Mouse (Mus musculus): Measurements from ENCODE around the gene Alk.

The Alk gene

DNA sequence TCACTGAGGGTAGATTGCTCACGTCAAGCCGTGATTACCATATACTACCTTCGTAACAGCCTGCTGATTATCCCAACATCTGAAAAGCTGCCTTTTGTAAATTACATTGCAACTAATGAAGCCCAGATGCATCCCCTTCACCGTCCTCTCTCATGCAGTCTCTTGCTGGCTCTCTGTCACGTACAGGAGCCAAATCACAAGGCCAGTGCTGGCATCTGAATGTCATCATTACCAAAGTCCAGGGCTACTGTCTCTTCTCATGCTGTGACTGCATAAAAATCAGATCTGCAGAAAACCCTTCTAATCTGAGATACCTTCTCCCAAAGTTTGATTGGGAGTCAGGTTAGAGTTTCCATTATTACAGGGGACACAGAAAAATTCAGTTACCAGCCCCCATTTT, 351.0 kb downstream of the Alk start:
- no peak for DNase-seq (ENCODE audit: low spot score)

DNA sequence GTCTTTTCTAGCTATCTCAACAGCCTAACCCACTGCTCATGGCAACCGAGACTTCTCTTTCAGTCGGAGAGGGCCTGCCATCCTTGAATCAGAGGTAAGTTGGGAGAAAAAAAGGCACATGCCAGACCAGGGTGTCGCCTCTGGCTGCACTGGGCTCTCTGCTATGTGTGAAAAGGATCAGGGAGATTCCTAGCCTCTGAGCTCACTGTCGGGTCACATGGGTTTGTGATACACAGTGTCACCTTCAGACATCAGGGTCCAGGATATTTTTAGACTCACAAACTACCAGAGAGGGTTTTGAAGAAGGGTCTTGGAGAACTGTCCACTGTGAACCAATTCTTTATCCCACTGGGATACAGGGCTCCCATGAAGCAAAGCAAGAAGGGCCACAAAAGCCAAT, 352.9 kb downstream of the Alk start:
- DNase-seq (ENCODE audit: low spot score), result no peak

DNA sequence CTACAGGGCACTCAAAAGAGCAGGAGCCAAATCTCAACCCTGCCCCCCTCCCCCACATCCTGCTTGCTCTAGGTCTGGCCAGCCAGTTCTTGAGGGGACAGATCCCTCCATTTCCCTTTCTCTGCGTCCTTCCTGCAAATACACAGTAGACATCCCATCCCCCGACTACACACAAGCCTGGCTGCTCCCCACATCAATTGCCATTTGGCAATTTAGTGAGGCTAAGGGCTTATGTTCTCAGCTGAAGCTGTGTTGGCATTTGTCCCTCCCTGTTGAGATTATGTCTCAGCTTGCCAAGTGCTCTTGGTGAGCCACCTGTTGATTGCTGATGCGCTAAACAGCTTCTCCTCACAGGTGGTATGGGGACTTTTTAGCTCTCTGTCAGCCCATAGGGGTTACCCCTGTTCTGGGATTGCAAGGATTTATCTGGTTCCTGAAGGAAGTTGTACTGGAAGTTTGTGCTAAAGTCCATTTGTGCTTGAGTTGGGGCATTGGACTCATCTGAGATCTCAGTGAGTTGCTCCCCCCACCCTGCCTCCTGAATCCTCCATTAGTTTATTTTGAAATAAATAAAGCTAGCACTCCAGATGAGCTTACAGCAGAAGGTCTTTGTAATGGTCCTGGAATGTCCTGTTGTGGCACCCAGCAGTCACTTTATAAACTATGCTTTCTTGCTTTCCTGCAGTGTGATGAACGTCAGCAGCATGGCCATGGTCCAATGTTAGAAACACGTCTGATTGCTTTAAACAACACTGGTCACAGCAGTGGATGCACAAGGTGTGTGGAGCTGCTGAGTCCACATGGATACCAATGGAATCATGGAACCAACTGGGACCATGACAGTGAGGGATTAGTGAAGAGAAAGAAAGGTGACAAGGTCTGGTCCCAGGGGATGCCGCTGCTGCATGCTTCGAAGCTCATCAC, 353.7 kb downstream of the Alk start:
- no peak for DNase-seq (ENCODE audit: low spot score)

DNA sequence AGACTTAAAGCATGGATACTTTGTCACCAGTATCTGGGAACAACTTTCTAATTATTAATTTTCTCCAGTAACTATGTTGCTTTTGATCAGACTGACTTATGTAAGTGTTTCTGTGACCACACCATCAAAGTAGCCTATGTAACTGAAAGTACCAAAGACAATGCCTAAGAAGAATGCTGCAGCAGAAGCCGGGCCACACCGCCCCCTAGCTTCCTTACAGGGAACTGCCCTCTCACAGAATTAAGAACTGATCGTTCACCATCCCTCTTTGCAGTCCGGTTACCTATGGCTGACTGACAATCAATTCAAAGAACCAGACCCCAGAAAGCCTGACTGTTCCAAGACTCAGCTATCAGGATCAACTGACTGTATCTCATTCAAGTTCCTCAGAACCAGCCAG, 362.4 kb downstream of the Alk start:
- DNase-seq (ENCODE audit: low spot score), result peak; percentile 34

DNA sequence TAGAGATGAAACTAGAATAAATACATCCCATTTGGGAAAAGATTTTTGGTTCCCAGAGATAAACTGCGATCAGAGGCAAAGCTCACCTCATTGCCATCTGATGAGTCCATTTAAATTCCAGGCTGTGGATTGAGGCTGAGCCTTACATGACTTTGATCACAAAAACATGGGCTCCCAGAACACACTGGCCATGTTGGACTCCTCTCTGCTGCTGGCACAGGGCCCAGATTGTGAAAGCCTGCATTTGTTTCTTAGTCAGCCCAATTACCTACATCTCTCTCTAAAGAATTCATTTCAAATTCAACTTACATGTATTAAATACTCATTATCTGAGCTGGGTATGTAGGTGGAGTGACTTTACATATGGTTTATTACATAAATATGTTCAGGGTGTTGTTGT, 367.1 kb downstream of the Alk start:
- DNase-seq (ENCODE audit: low spot score), result no peak

DNA sequence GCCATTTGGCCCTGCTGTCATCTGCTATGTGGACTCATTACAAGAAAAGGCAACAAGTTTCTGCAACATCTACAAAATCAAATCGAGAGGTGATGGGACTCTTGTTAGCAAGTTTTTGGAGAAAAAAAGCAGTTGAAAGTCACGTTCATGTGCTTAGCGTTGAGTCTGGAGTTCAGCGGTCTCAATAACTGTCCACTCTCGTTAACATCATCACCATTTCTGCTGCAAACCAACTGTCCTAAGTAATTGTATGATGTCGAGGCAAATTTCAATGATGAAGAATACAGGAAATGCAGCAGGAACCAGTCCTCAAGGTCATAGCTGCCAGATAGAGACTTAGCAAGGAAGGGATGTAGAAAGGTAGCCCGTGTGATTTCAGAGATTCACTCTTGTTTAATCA, 373.5 kb downstream of the Alk start:
- no peak for DNase-seq (ENCODE audit: low spot score)

DNA sequence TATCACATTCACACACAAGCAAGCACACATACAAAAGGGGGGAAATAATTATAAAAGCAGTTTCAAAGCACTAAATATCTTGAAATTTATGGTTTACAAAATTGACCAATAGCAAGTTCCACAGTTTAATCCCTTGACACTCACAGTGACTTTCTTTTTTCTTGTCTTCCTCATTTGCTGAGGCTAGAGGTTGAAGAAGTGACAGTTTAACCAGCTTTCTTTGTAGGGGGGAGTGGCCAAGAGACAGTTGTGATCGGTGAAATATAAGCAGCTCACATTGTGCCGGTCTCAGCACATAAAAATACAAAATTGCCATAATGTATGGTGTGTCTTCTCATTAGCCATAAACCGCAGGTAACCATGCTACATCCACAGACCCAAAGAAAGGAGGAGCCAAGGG, 385.6 kb downstream of the Alk start:
- no peak for DNase-seq (ENCODE audit: low spot score)

DNA sequence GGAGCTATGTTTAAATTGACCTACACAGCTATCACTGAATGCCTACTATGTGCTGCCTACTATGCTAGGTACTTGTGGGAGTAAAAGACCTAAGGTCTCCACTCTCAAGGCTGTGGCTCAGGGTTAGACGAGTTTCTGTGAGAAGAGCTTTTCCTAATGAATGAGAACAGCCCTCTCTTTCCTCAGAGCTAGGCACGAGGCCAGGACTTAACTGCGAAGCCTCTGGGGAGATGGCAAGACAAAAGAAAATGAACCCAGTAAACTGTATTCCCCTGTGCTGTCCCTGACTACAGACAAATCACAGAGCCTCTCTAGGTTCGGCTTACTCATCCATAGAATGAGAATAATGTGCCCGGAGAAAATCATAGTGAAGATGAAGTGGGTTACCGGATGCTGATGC, 406.9 kb downstream of the Alk start:
- DNase-seq (ENCODE audit: low spot score), result no peak

DNA sequence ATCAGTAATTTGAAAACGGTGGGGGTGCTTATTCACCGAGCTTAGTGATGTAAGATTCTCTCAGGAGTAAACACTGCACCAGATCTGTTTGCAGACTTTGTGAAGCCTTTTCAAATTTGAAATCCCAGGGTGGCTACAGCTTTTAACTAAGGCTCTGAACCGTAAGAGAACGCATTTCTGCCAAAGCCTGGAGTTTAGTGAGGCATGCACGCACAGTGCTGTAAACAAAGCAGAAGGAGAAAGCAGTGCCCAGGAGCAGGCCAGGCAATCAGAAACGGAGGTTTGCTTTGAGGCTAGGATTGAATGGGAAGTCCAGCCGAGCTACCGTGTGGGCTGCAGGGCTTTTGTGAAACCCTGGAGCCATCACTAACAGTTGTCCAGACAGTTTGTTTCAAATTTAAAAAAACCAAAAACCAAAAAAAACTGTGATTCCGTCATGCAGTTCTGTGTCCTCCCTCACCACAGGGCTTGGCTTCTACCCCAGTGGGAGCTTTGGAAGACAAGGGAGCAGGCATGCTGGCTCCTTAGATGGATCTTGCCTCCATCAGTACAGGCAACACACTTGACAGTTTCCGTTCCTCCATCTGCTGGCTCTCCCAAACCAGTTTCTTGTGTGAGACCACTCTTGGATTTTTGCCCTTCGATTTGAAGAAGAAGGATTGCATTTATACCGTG, 409.3 kb downstream of the Alk start:
- DNase-seq (ENCODE audit: low spot score), result no peak

DNA sequence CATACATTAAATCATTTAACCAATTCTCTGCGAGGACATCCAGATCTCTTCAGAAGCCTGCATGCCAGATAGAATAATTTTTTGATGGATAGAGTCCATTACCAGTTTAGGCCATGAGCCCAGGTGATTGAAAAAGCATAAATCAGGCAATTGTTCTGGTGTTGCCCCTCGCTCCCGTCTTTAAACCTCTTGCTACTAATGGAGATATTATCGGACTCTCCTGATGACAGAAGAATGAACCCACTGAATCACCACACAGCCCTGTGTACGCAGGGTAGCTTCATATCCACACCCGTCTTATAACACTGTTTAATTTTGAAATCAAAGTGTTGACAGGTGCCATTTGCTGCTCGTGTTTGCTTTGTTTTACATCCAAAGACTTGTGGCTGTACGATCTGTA, 413.9 kb downstream of the Alk start:
- DNase-seq (ENCODE audit: low spot score), result no peak

DNA sequence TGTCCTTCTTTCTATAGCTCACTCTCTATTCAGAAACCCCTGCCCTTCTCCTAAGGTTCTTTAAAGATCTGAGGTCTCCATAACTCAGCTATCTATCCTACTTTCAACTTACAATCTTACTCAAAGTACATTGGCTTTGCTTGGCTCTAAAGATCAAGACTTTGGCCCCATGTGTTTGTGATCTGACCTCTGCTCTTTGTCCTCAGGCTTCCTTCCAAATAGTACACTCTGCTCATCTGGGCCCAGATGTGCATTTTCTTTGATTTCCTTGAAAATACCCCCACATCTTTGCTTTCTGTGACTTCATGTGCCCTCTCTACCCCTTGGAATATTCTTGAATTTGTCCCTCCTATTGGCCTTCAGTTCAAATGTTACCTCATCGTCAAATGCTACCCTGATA, 417.4 kb downstream of the Alk start:
- DNase-seq (ENCODE audit: low spot score), result no peak

DNA sequence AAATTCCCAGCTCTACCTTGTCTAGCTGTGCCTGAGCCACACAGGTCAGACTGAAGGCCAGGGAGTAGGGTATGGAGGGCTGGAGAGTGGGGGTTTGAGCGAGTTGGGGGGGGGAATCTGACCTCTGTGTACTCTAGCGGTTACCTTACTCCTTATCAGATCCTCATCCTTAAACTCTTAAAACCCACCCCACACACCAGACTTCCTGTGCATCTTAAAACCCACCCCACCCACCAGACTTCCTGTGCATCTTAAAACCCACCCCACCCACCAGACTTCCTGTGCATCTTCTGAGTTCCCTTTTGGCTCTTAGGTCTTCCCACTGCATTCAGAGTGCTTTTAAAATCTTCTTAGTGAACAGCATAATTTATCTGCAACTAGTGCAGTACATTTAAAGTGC, 422.0 kb downstream of the Alk start:
- no peak for DNase-seq (ENCODE audit: low spot score)

DNA sequence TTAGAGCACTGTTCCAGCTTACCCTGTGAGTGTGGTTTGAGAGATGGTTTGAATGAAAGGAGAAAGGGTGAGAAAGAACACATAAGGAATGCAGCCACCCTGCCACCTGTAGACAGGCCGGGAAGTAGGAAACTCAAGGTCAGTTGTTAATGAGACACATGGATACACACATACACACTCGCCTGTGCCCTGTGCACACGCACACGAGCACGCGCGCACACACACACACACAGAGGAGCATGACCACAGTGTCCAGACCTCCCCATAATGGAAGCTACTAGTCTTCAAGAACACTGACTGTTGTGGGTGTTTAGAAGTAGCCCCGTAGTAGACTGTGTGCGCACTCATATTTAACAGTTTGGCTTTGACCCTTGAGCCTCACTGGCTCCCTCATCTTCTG, 424.2 kb downstream of the Alk start:
- no peak for DNase-seq (ENCODE audit: low spot score)

DNA sequence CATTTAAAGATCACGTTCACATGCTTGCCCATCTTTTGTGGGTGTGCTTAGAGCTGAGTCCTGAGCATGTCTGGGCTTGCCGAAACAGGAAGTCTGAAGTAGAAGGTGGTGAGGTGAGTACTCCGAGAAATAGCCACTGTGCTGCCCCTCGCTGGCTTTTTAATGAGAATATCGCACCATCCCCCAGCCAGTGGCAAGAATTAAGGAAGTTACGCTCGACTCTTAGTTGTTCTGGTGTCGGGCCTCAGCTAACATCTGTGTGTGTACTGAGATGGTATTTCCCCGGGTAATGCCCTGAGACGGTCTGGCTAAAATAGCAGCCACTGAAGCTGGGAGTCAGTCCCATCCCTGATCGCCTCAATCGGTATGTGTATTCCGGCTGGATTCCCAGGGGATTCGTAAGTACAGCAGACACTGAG, 424.7 kb downstream of the Alk start:
- no peak for DNase-seq (ENCODE audit: low spot score)

DNA sequence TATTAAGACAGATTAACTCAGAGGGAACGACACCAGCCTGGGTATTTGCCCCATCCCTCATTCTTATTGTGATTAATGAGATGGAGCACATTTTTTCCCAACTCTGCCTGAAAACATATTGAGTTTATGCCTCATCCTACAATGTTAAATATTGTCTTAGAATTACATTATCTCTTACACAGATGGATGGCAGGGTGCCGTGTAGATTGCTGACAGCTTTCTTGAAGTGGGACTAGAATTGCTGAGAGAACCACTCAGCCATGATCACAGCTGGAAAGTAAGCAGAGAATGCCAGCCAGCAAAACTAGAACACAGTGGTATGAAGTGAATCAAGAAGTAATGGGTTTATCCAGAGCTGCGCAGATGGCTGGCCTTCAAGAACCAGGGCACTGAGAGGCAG, 430.6 kb downstream of the Alk start:
- no peak for DNase-seq (ENCODE audit: low spot score)

DNA sequence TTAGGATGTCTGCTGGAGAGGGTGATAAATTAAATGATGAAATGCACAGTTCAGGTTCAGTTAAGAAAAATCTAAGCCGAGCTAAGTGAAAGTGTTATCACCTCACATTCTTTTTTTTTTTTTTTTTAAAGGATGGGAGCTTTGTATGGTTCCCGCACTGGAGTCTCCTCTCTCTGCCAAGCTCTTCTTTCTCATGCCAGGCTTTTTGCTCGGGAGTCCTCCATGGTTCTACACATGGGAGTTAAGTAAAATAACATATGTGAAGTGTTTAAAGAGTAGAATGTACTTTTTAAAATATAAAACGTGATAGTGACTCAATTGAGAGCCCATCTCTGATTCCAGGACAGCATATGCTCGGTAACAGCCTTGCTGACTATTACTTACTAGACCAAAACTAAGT, 436.3 kb downstream of the Alk start:
- no peak for DNase-seq (ENCODE audit: low spot score)

DNA sequence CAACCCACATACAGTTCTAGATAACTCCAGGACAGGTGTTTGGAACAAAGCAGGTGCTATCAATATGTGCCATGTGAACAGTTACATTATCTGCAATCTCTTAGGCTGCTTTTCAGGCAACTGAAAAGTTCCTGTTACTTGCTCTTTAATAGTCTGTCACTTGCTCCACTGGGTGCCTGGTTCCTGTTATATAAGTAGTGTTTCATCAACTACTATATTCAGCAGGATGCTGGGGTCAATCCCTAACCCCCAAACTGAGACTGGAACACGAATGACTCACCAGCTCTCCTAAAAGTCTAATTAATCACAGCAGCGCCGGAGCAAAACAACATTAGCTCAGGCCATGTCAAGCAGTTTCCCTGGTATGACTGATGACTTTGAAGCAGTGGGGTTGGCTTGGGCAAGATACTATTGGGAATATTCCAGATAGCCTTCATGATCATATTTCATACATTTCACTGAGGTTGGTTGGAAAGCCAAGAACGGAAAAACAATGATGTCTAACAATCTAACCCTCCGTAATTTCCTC, 445.5 kb downstream of the Alk start:
- no peak for DNase-seq (ENCODE audit: low spot score)

DNA sequence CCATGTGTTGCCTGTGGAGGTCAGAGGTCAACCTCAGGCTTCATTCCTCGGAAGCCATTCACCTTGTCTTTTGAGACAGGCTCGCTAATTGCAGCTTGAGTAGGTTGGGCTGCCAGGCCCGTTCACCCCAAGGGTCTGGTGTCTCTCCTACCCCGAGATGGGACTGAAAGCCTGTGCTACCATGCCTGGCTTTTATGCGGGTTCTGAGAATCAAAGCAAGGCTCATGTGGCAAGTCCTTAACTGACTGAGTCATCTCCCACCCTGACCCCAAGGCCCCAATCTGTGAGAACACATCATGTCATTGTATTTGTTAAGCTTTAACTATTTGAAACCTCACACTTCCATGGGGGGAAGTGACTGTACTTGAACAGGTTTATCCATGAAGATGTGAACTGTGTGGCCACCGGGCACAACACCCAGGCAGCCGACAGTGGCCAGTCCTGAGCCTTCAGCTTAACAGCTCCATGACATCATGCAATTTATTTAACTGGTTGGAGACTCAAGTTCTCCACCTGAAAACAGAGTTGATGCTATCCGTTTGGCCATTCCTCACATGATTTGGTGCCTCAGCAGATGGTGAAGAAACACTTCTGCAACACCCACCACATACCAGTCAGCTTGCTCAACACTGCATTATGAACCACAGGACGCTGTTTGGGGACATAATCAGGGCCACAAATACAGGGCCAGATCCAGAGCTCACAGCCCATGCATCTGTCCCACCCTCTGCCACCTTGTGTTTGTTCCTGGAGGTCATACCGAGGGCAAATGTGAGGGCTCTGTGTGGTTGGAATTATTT, 446.4 kb downstream of the Alk start:
- no peak for DNase-seq (ENCODE audit: low spot score)

DNA sequence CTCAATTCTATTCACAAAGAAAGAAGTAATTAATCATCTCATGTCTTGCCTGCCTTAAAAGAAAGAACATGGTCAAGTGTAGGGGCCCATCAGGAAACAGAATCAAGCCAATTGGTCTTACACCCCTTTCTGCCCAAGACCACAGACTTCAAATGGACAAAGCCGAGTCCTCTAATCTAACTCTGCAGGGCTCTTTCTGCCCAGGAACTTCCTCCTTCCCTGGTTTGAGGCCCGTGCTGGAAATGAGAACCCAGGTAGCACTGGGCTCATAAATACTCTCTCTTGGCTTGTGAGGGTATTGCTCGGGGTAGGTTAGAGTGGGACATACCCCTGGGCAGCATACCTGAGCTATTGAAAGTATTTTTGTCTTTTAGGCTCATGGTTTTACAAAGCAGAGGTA, 451.4 kb downstream of the Alk start:
- no peak for DNase-seq (ENCODE audit: low spot score)

DNA sequence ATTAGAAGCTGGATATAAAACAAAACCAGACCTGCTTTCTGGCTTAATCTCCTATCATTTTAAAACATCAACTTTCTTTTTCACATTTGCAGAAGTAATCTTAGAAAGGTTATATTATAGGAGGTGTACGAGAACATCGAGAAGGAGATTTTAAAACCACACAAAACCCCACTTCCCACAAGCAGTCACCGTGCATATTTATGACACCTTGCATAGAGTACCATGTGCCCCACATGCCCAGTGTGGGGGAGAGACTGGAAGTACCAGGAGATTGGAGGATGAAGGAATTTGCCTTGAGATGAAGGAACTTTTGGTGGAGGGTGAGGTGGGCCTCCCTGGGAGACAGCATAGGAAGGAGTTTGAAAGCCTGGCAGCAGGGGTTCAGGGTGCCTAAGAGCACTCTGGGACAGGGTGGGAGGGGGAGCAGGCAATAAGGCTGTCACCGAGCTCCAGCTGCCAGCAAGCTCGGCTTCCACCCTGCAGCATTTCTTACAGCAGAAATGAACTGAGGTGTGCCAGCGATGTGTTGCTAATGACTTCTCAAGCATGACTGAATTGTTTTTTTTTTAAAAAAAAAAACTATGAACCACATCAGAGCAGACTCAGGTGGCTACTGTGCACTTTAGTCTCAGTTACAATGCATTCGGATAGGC, 459.4 kb downstream of the Alk start:
- no peak for DNase-seq (ENCODE audit: low spot score)

DNA sequence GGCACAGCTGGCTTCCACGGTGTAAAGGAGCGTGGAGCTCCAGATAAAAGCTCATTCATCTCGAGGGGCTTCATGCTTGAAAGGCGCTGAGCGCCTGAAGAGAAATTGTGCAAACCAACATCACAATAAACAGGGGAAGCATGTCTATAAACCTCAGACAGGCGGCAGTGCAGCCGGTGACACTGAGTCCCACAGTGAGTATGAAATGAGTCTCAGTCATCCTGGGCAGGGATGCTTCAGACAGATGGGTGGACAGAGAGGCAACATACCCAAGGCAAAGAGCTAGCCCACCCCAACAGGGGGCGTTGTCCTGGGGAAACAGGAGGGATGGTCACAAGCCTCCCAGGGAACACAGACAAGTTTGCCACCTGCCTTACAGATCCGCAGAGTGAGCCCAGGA, 460.0 kb downstream of the Alk start:
- no peak for DNase-seq (ENCODE audit: low spot score)
